Mouse (Mus musculus): Measurements from ENCODE around the gene Trnt1. TPM values are rescaled to one million over a fixed set of nuclear protein-coding genes. Genes with fewer than 3 reads are reported as not detected.

Gene Trnt1
- polyA plus RNA-seq, 1 experiment from 2014 or later, result 89.6 TPM

GRCm38 (mm10) chr6:106793621-106794020 lies 24.7 kb downstream of the Trnt1 start:
- Histone ChIP-seq H3K27me3 (ENCODE audit: control insufficient read depth, insufficient read depth, low read length) (no peaks in the 10 kb centered on the region), H3K4me2 (ENCODE audit: low read depth, low read length, severe bottlenecking) (no peak overlapping the region), H3K36me3 (ENCODE audit: control insufficient read depth, insufficient read depth, low read length) (no peaks in the 10 kb centered on the region; the same call in 1 of the 2 replicates), H3K9ac (ENCODE audit: low read length) (no peak overlapping the region), H3K4me3 (ENCODE audit: low read depth, low read length) (no peak overlapping the region), H3K4me1 (replicated peaks; ENCODE audit: control insufficient read depth, insufficient read depth, low read length) (no peaks in the 10 kb centered on the region), H3K9me3 (ENCODE audit: control insufficient read depth, low read length) (no peaks in the 10 kb centered on the region), H3K27ac (ENCODE audit: low read depth, low read length) (no peak overlapping the region)
- 96% methylated on average over 10 of the region's 10 CpGs for WGBS
- no peak for DNase-seq (ENCODE audit: low spot score)
- ATAC-seq (replicated peaks; ENCODE audit: low FRiP score), result no peak

GRCm38 (mm10) chr6:106794094-106794814 lies 25.3 kb downstream of the Trnt1 start:
- H3K9ac ChIP-seq (ENCODE audit: low read length), result no peak overlapping the region
- 89% methylated on average over 13 of the region's 13 CpGs for WGBS

GRCm38 (mm10) chr6:106799333-106800226 lies 30.7 kb downstream of the Trnt1 start, which contains the start of gene Crbn:
Gene Crbn (minus strand): TSS chr6:106800077.
- no peaks in the 10 kb centered on the region; the same call in 1 of the 2 replicates for H3K36me3 ChIP-seq (ENCODE audit: control insufficient read depth, insufficient read depth, low read length)
- H3K27ac ChIP-seq (ENCODE audit: low read depth, low read length), result no peak within 1 kb of the TSS
- H3K9me3 ChIP-seq (ENCODE audit: control insufficient read depth, low read length), result no peaks in the 10 kb centered on the region
- H3K9ac ChIP-seq (ENCODE audit: low read length), result peak within 1 kb of the TSS; percentile 77
- peak; percentile 97 for ATAC-seq (replicated peaks; ENCODE audit: low FRiP score)
- H3K4me3 ChIP-seq (ENCODE audit: low read depth, low read length), result peak within 1 kb of the TSS; percentile 78
- H3K4me2 ChIP-seq (ENCODE audit: low read depth, low read length, severe bottlenecking), result peak within 1 kb of the TSS; percentile 90
- 1% methylated on average over 55 of the region's 57 CpGs for WGBS
- peak; percentile 96 for DNase-seq (ENCODE audit: low spot score)
- no peaks in the 10 kb centered on the region for H3K4me1 ChIP-seq (replicated peaks; ENCODE audit: control insufficient read depth, insufficient read depth, low read length)
- no peaks in the 10 kb centered on the region for H3K27me3 ChIP-seq (ENCODE audit: control insufficient read depth, insufficient read depth, low read length)

More at GRCm38 (mm10) chr6:106794094-106794814, 25.3 kb downstream of the Trnt1 start:
- H3K4me3 ChIP-seq (ENCODE audit: low read depth, low read length), result no peak overlapping the region
- H3K27me3 ChIP-seq (ENCODE audit: control insufficient read depth, insufficient read depth, low read length), result no peaks in the 10 kb centered on the region
- no peak overlapping the region for H3K4me2 ChIP-seq (ENCODE audit: low read depth, low read length, severe bottlenecking)
- H3K4me1 ChIP-seq (replicated peaks; ENCODE audit: control insufficient read depth, insufficient read depth, low read length), result no peaks in the 10 kb centered on the region
- ATAC-seq (replicated peaks; ENCODE audit: low FRiP score) (no peak), DNase-seq (ENCODE audit: low spot score) (no peak)
- no peaks in the 10 kb centered on the region; the same call in 1 of the 2 replicates for H3K36me3 ChIP-seq (ENCODE audit: control insufficient read depth, insufficient read depth, low read length)
- no peaks in the 10 kb centered on the region for H3K9me3 ChIP-seq (ENCODE audit: control insufficient read depth, low read length)
- no peak overlapping the region for H3K27ac ChIP-seq (ENCODE audit: low read depth, low read length)

- Histone ChIP-seq H3K4me2 (ENCODE audit: low read depth, low read length, severe bottlenecking) (0 out of 2 replicates have a peak overlapping the region, but pooled peaks have one; percentile 24), H3K4me1 (replicated peaks; ENCODE audit: control insufficient read depth, insufficient read depth, low read length) (no peaks in the 10 kb centered on the region), H3K4me3 (ENCODE audit: low read depth, low read length) (peak overlapping the region; percentile 78), H3K9ac (ENCODE audit: low read length) (peak overlapping the region; percentile 77), H3K27me3 (ENCODE audit: control insufficient read depth, insufficient read depth, low read length) (no peaks in the 10 kb centered on the region), H3K36me3 (ENCODE audit: control insufficient read depth, insufficient read depth, low read length) (no peaks in the 10 kb centered on the region), H3K9me3 (ENCODE audit: control insufficient read depth, low read length) (no peaks in the 10 kb centered on the region), H3K27ac (ENCODE audit: low read depth, low read length) (no peak overlapping the region)
- 59% methylated on average over 5 of the region's 5 CpGs for WGBS
- DNase-seq (ENCODE audit: low spot score), result no peak
- no peak for ATAC-seq (replicated peaks; ENCODE audit: low FRiP score)
Measured at GRCm38 (mm10) chr6:106800227-106800557, 31.3 kb downstream of the Trnt1 start.

GRCm38 (mm10) chr6:106804904-106805303 lies 36.0 kb downstream of the Trnt1 start:
- no peaks in the 10 kb centered on the region for H3K9me3 ChIP-seq (ENCODE audit: control insufficient read depth, low read length)
- H3K9ac ChIP-seq (ENCODE audit: low read length), result no peak overlapping the region
- no peak overlapping the region for H3K4me2 ChIP-seq (ENCODE audit: low read depth, low read length, severe bottlenecking)
- DNase-seq (ENCODE audit: low spot score) (no peak), ATAC-seq (replicated peaks; ENCODE audit: low FRiP score) (peak; percentile 69)
- no peak overlapping the region for H3K4me3 ChIP-seq (ENCODE audit: low read depth, low read length)
- H3K27me3 ChIP-seq (ENCODE audit: control insufficient read depth, insufficient read depth, low read length), result no peaks in the 10 kb centered on the region
- no peaks in the 10 kb centered on the region for H3K36me3 ChIP-seq (ENCODE audit: control insufficient read depth, insufficient read depth, low read length)
- no peaks in the 10 kb centered on the region for H3K4me1 ChIP-seq (replicated peaks; ENCODE audit: control insufficient read depth, insufficient read depth, low read length)
- H3K27ac ChIP-seq (ENCODE audit: low read depth, low read length), result no peak overlapping the region
- WGBS, result 36% methylated on average over 2 of the region's 2 CpGs

- H3K4me3 ChIP-seq (ENCODE audit: low read depth, low read length), result no peak overlapping the region
- no peaks in the 10 kb centered on the region for H3K36me3 ChIP-seq (ENCODE audit: control insufficient read depth, insufficient read depth, low read length)
- no peaks in the 10 kb centered on the region for H3K9me3 ChIP-seq (ENCODE audit: control insufficient read depth, low read length)
- 72% methylated on average over 2 of the region's 2 CpGs for WGBS
- no peak overlapping the region for H3K4me2 ChIP-seq (ENCODE audit: low read depth, low read length, severe bottlenecking)
- no peaks in the 10 kb centered on the region for H3K27me3 ChIP-seq (ENCODE audit: control insufficient read depth, insufficient read depth, low read length)
- H3K4me1 ChIP-seq (replicated peaks; ENCODE audit: control insufficient read depth, insufficient read depth, low read length), result no peaks in the 10 kb centered on the region
- no peak overlapping the region for H3K9ac ChIP-seq (ENCODE audit: low read length)
- no peak overlapping the region for H3K27ac ChIP-seq (ENCODE audit: low read depth, low read length)
- ATAC-seq (replicated peaks; ENCODE audit: low FRiP score), result no peak
- DNase-seq (ENCODE audit: low spot score), result no peak
Measured at GRCm38 (mm10) chr6:106809161-106809560, 40.2 kb downstream of the Trnt1 start.

GRCm38 (mm10) chr6:106810686-106811085 lies 41.8 kb downstream of the Trnt1 start:
- no peak for DNase-seq (ENCODE audit: low spot score)
- Histone ChIP-seq H3K4me1 (replicated peaks; ENCODE audit: control insufficient read depth, insufficient read depth, low read length) (no peaks in the 10 kb centered on the region), H3K4me3 (ENCODE audit: low read depth, low read length) (no peak overlapping the region), H3K27ac (ENCODE audit: low read depth, low read length) (no peak overlapping the region), H3K9me3 (ENCODE audit: control insufficient read depth, low read length) (no peaks in the 10 kb centered on the region), H3K27me3 (ENCODE audit: control insufficient read depth, insufficient read depth, low read length) (no peaks in the 10 kb centered on the region), H3K4me2 (ENCODE audit: low read depth, low read length, severe bottlenecking) (no peak overlapping the region), H3K9ac (ENCODE audit: low read length) (no peak overlapping the region), H3K36me3 (ENCODE audit: control insufficient read depth, insufficient read depth, low read length) (no peaks in the 10 kb centered on the region)
- 93% methylated on average over 3 of the region's 3 CpGs for WGBS
- no peak for ATAC-seq (replicated peaks; ENCODE audit: low FRiP score)

GRCm38 (mm10) chr6:106819246-106819645 lies 50.3 kb downstream of the Trnt1 start:
- no peaks in the 10 kb centered on the region for H3K36me3 ChIP-seq (ENCODE audit: control insufficient read depth, insufficient read depth, low read length)
- H3K4me3 ChIP-seq (ENCODE audit: low read depth, low read length), result no peak overlapping the region
- no peaks in the 10 kb centered on the region for H3K4me1 ChIP-seq (replicated peaks; ENCODE audit: control insufficient read depth, insufficient read depth, low read length)
- no peaks in the 10 kb centered on the region for H3K27me3 ChIP-seq (ENCODE audit: control insufficient read depth, insufficient read depth, low read length)
- no peak overlapping the region for H3K27ac ChIP-seq (ENCODE audit: low read depth, low read length)
- no peaks in the 10 kb centered on the region for H3K9me3 ChIP-seq (ENCODE audit: control insufficient read depth, low read length)
- H3K9ac ChIP-seq (ENCODE audit: low read length), result no peak overlapping the region
- H3K4me2 ChIP-seq (ENCODE audit: low read depth, low read length, severe bottlenecking), result no peak overlapping the region
- ATAC-seq (replicated peaks; ENCODE audit: low FRiP score) (no peak), DNase-seq (ENCODE audit: low spot score) (no peak)
